ENCODE assay signal across 11 mouse cellular contexts in the genomic region with DNA sequence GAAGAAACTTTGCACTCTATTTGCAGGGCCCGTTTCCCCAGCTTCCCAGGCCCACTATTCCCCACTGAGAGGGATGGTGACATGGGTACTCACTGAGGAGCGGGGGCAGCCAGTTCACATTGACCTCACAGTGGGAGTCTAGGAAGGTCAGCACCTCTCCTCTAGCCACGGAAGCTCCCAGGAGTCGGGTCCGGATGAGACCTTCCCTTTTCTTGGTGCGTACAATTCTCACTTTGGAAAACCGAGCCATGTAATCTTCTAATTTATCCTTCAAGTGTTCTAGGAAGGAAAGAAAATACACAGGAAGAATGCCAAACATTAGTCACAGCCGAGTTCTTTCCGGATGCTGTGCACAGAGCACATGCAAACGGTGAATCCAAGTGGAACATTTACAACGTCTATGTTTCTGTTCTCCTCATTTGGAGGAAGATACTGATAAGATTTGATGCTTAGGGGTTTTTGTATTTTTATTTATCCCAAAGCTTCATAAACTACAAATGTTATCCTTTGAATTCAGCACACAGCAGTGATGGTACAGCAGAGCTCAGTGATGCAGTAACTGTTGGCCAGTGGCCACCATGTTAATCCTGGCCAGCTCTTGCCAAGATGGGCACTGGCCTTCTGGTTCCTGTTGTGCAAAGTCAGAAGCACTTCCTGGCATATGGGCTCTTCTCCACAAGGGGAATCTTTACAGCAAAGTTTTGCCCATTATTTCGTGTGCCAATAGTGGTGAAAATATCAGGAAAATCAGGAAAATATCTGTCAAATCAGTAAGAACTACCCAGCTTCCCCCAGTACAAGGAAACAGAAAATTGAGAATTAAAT.
DNase-seq lines count a peak whose midpoint lies in the region; ATAC-seq and TF ChIP-seq lines count a peak whose summit lies in the region.
"Had no signal": no experiment of that assay in that cellular context is flagged by ENCODE, and none has a peak within 500 bp of the region (broad histone marks: within the 10 kb centered on the region; RNA-seq: fewer than 3 reads in every experiment).

No protein-coding gene starts in this region.

- peak; percentile 77 for ATAC-seq in kidney, embryonic 16.5 days (ENCODE audit: low FRiP score, low TSS enrichment)
- peak; percentile 92 for ATAC-seq in forebrain, embryonic 16.5 days
- ATAC-seq: lung, postnatal 0 days; Patski had no signal

- no peak overlapping the region for H3K4me2 ChIP-seq in kidney, embryonic 16.5 days (replicated peaks; ENCODE audit: low read depth, low read length)
- H3K4me2 ChIP-seq in forebrain, embryonic 16.5 days (ENCODE audit: low read length), result peak overlapping the region; percentile 20; the same call in 1 of the 2 replicates

- intact Hi-C loops in heart, adult 2 months (cut with DNase I), result no loop called here

- TF ChIP-seq EP300 in heart, adult 2 months (IDR thresholded peaks at IDR 0.05; ENCODE audit: insufficient read depth, low read depth, low read length), result no peak

- no peak for DNase-seq in kidney, postnatal 10 days
- peak; percentile 77 for DNase-seq in Muller cell, postnatal 12 days (ENCODE audit: inconsistent ontology term)
- peak; percentile 87 for DNase-seq in brain, embryonic 14.5 days (ENCODE audit: low read depth)
- DNase-seq in B cell, adult 2 months, result no peak
- DNase-seq in heart, adult 2 months, result no peak
- DNase-seq: heart, adult 18-20 months; thymus, adult 2 months had no signal

- H3K4me1 ChIP-seq in kidney, embryonic 16.5 days (ENCODE audit: insufficient read depth, low read length), result peaks cover 17% of the 10 kb centered on the region
- peaks cover 5% of the 10 kb centered on the region; the same call in 1 of the 2 replicates for H3K4me1 ChIP-seq in forebrain, embryonic 16.5 days (replicated peaks; ENCODE audit: control insufficient read depth, insufficient read depth, low read length)
- H3K4me1 ChIP-seq in heart, adult 2 months (ENCODE audit: control insufficient read depth, insufficient read depth, low read length), result no peaks in the 10 kb centered on the region

- H3K27me3 ChIP-seq in kidney, embryonic 16.5 days (ENCODE audit: insufficient read depth, low read length), result no peaks in the 10 kb centered on the region
- H3K27me3 ChIP-seq in forebrain, embryonic 16.5 days (replicated peaks; ENCODE audit: control insufficient read depth, insufficient read depth, low read length), result no peaks in the 10 kb centered on the region
- H3K27me3 ChIP-seq in heart, adult 2 months (ENCODE audit: control insufficient read depth, insufficient read depth, low read length), result no peaks in the 10 kb centered on the region

- H3K9ac ChIP-seq in kidney, embryonic 16.5 days (replicated peaks; ENCODE audit: low read length), result no peak overlapping the region
- H3K9ac ChIP-seq in forebrain, embryonic 16.5 days (replicated peaks; ENCODE audit: low read depth, low read length), result no peak overlapping the region
- H3K9ac ChIP-seq in heart, adult 2 months (ENCODE audit: low read depth, low read length), result no peak overlapping the region

- TF ChIP-seq POLR2A in brain, embryonic 14.5 days (IDR thresholded peaks at IDR 0.05; ENCODE audit: borderline replicate concordance, extremely low read depth, insufficient read depth, insufficient read length, poor library complexity, severe bottlenecking), result no peak
- no peak for TF ChIP-seq POLR2A in heart, adult 2 months (IDR thresholded peaks at IDR 0.05; ENCODE audit: insufficient read depth, low read depth, low read length)

- H3K27ac ChIP-seq in kidney, embryonic 16.5 days (ENCODE audit: low read length), result peak overlapping the region; percentile 36; the same call in 1 of the 2 replicates
- H3K27ac ChIP-seq in forebrain, embryonic 16.5 days (ENCODE audit: low read length), result peak overlapping the region; percentile 11
- no peak overlapping the region for H3K27ac ChIP-seq in heart, adult 2 months

- no peak overlapping the region for H3K4me3 ChIP-seq in kidney, embryonic 16.5 days (ENCODE audit: low read length)
- H3K4me3 ChIP-seq in forebrain, embryonic 16.5 days (replicated peaks; ENCODE audit: low read length), result no peak overlapping the region
- H3K4me3 ChIP-seq in heart, adult 2 months, result no peak overlapping the region

- WGBS in kidney, embryonic 16.5 days, result 13% methylated on average over 12 of the region's 12 CpGs
- WGBS in forebrain, embryonic 16.5 days, result 33% methylated on average over 12 of the region's 12 CpGs
- 32% methylated on average over 12 of the region's 12 CpGs for WGBS in heart, adult 2 months

- TF ChIP-seq CTCF in brain, embryonic 14.5 days (IDR thresholded peaks at IDR 0.05; ENCODE audit: borderline replicate concordance, extremely low read depth, insufficient read depth, insufficient read length), result no peak
- no peak for TF ChIP-seq CTCF in heart, adult 2 months (IDR thresholded peaks at IDR 0.05)

- no peaks in the 10 kb centered on the region for H3K36me3 ChIP-seq in kidney, embryonic 16.5 days (ENCODE audit: insufficient read depth, low read length)
- no peaks in the 10 kb centered on the region for H3K36me3 ChIP-seq in forebrain, embryonic 16.5 days (ENCODE audit: control insufficient read depth, insufficient read depth)
- H3K36me3 ChIP-seq in heart, adult 2 months (ENCODE audit: control insufficient read depth, insufficient read depth, low read length), result no peaks in the 10 kb centered on the region

- H3K79me2 ChIP-seq in heart, adult 2 months (replicated peaks; ENCODE audit: control insufficient read depth, insufficient read depth, low read length), result no peaks in the 10 kb centered on the region

- no peaks in the 10 kb centered on the region for H3K9me3 ChIP-seq in kidney, embryonic 16.5 days (ENCODE audit: low read length)
- H3K9me3 ChIP-seq in forebrain, embryonic 16.5 days (ENCODE audit: control insufficient read depth, low read length), result no peaks in the 10 kb centered on the region

Comparison
In these comparisons a context has a peak if more than half of its experiments do, and no peak if none do; other contexts are left out.
1. DNase-seq: peak in Muller cell, postnatal 12 days (single experiment) and brain, embryonic 14.5 days (single experiment); none in kidney, postnatal 10 days (single experiment), B cell, adult 2 months (0 of 2) and heart, adult 2 months (0 of 2).